Mouse (Mus musculus): ENCODE data around the gene Fam24b. TPM values are rescaled to one million over a fixed set of nuclear protein-coding genes. Genes with fewer than 3 reads are reported as not detected.

Gene Fam24b
- polyA plus RNA-seq, 1 experiment from 2014 or later: 0.42 TPM

DNA sequence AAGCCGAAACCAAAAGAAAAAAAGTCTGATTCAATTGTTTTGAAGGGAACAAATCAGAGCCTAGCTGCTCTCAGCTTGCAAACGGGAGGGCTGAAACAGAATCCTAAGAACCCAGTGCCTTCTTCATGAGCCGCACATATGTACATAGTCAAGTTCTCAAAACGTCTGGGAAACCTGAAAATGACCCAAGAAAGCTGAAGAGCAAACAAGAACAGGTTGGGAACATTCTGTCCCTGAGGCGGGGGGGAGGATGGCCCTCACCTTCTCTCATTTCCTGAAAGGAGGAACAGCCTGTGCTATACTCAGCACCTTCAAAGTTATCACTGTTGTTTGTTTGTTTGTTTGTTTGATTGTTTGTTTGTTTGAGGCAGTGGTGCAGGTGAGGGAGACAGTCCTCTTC, 22.6 kb downstream of the Fam24b start:
- H3K4me2 ChIP-seq (ENCODE audit: low read length): no peak overlapping the region
- H3K4me3 ChIP-seq (ENCODE audit: low read depth, low read length): no peak overlapping the region
- H3K27me3 ChIP-seq (replicated peaks; ENCODE audit: control insufficient read depth, insufficient read depth, low read length): no peaks in the 10 kb centered on the region
- no peak overlapping the region for H3K27ac ChIP-seq (ENCODE audit: low read depth)
- H3K9me3 ChIP-seq (ENCODE audit: control insufficient read depth, low read length): no peaks in the 10 kb centered on the region
- H3K36me3 ChIP-seq (ENCODE audit: control insufficient read depth, insufficient read depth, low read length): no peaks in the 10 kb centered on the region
- WGBS: 77% methylated on average over 5 of the region's 5 CpGs
- ATAC-seq (replicated peaks; ENCODE audit: low FRiP score, low TSS enrichment, low read depth): no peak
- no peaks in the 10 kb centered on the region for H3K4me1 ChIP-seq (replicated peaks; ENCODE audit: control insufficient read depth, insufficient read depth, low read length)
- H3K9ac ChIP-seq (ENCODE audit: low read length): no peak overlapping the region
- DNase-seq (ENCODE audit: low spot score): no peak

DNA sequence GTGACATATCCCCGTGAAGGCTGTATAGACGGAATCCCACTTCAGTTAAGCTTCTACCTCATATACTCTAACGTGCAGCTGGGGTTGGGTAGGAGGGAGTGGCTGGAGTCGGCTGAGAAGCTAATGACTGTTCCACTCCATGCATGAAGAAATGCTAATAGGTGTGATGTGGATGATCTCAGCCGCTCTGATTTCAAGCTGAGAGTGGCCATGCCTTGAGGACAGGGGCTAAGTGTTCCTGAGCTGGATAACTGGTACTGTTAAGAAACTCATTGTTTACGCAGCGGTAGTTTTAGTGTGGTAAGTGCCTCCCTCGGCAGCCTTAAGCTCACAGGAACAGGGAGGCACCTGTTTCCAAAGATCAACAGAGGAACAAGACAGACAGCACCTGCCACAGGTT, 26.0 kb downstream of the Fam24b start:
- Histone ChIP-seq H3K4me3 (ENCODE audit: low read depth, low read length) (no peak overlapping the region), H3K9me3 (ENCODE audit: control insufficient read depth, low read length) (no peaks in the 10 kb centered on the region), H3K27me3 (replicated peaks; ENCODE audit: control insufficient read depth, insufficient read depth, low read length) (no peaks in the 10 kb centered on the region), H3K27ac (ENCODE audit: low read depth) (no peak overlapping the region), H3K4me1 (replicated peaks; ENCODE audit: control insufficient read depth, insufficient read depth, low read length) (no peaks in the 10 kb centered on the region), H3K36me3 (ENCODE audit: control insufficient read depth, insufficient read depth, low read length) (no peaks in the 10 kb centered on the region), H3K9ac (ENCODE audit: low read length) (no peak overlapping the region), H3K4me2 (ENCODE audit: low read length) (no peak overlapping the region)
- 66% methylated on average over 8 of the region's 8 CpGs for WGBS
- ATAC-seq (replicated peaks; ENCODE audit: low FRiP score, low TSS enrichment, low read depth): no peak
- no peak for DNase-seq (ENCODE audit: low spot score)

DNA sequence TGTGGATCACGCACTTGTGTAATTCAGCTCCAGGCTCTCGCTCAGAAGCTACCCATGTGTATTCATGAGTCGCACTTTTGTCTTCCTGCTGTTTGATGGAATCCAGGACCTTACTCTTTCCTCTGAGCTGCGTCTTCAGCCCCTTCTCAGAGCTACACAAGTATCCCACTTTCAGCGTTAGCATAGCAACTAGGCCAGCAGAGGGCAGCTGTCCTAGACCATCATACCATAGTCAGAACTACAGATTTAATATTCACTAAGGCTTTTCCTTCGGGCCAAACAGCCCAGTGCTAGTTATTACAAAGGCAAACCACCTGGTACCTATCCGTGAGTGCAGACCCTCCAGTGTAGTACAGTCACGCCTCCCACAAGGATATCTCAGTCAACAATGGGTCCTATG, 32.2 kb downstream of the Fam24b start:
- H3K27ac ChIP-seq (ENCODE audit: low read depth): no peak overlapping the region
- H3K36me3 ChIP-seq (ENCODE audit: control insufficient read depth, insufficient read depth, low read length): no peaks in the 10 kb centered on the region
- DNase-seq (ENCODE audit: low spot score) (no peak), ATAC-seq (replicated peaks; ENCODE audit: low FRiP score, low TSS enrichment, low read depth) (no peak)
- H3K4me1 ChIP-seq (replicated peaks; ENCODE audit: control insufficient read depth, insufficient read depth, low read length): no peaks in the 10 kb centered on the region
- no peaks in the 10 kb centered on the region for H3K27me3 ChIP-seq (replicated peaks; ENCODE audit: control insufficient read depth, insufficient read depth, low read length)
- 56% methylated on average over 8 of the region's 8 CpGs for WGBS
- no peaks in the 10 kb centered on the region for H3K9me3 ChIP-seq (ENCODE audit: control insufficient read depth, low read length)
- H3K4me3 ChIP-seq (ENCODE audit: low read depth, low read length): no peak overlapping the region
- H3K4me2 ChIP-seq (ENCODE audit: low read length): no peak overlapping the region
- H3K9ac ChIP-seq (ENCODE audit: low read length): no peak overlapping the region

Other genes with a start within 250 kb of the Fam24b start
- gene 4933402N03Rik, start 183.2 kb downstream of the Fam24b start, polyA plus RNA-seq (2014; fragmentation: Nextera tagmentation; extraction: Ambion mirVana): not detected in 2 replicates
- gene 5430419D17Rik, start 155.1 kb downstream of the Fam24b start, polyA plus RNA-seq (2014; fragmentation: Nextera tagmentation; extraction: Ambion mirVana): not detected in 2 replicates
- not detected in 2 replicates for gene Cuzd1, start 7.2 kb downstream of the Fam24b start, polyA plus RNA-seq (2014; fragmentation: Nextera tagmentation; extraction: Ambion mirVana)
- gene Fam24a, start 4.3 kb upstream of the Fam24b start, polyA plus RNA-seq (2014; fragmentation: Nextera tagmentation; extraction: Ambion mirVana): not detected in 2 replicates
- 23.8 and 25.0 TPM in 2 replicates for gene 2310057M21Rik, start 33.2 kb upstream of the Fam24b start, polyA plus RNA-seq (2014; fragmentation: Nextera tagmentation; extraction: Ambion mirVana)
- 73.9 and 75.9 TPM in 2 replicates for gene Pstk, start 41.6 kb upstream of the Fam24b start, polyA plus RNA-seq (2014; fragmentation: Nextera tagmentation; extraction: Ambion mirVana)
- 15.7 and 19.4 TPM in 2 replicates for gene Ikzf5, start 81.0 kb upstream of the Fam24b start, polyA plus RNA-seq (2014; fragmentation: Nextera tagmentation; extraction: Ambion mirVana)
- gene Acadsb, start 81.1 kb upstream of the Fam24b start, polyA plus RNA-seq (2014; fragmentation: Nextera tagmentation; extraction: Ambion mirVana): 67.8 and 91.1 TPM in 2 replicates
- gene Hmx3, start 213.4 kb upstream of the Fam24b start, polyA plus RNA-seq (2014; fragmentation: Nextera tagmentation; extraction: Ambion mirVana): 0.73 and 1.4 TPM in 2 replicates
- 1.6 and 1.8 TPM in 2 replicates for gene Hmx2, start 219.3 kb upstream of the Fam24b start, polyA plus RNA-seq (2014; fragmentation: Nextera tagmentation; extraction: Ambion mirVana)
- gene Bub3, start 230.7 kb upstream of the Fam24b start, polyA plus RNA-seq (2014; fragmentation: Nextera tagmentation; extraction: Ambion mirVana): 235 TPM in 2 replicates

All from intestine, embryonic 14.5 days (tissue).